Mouse (Mus musculus) midbrain, embryonic 11.5 days (tissue): ENCODE results near the gene Gm3248. TPM values are rescaled to one million over a fixed set of nuclear protein-coding genes. Genes with fewer than 3 reads are reported as not detected.
"Not testable (repeated sequence)": the region's sequence is repeated elsewhere in the genome, so short reads cannot be mapped to it uniquely, and the experiment has no call there.

Experiments used
- ATAC-seq: fragments of 200-750 bp; cut with Nextera tagmentation; 2 replicates; pipeline ENCODE4 v1.8.0; 2017; ENCODE audit warnings: moderate TSS enrichment, moderate library complexity; ENCODE audit not compliant: low FRiP score
- DNase-seq: peaks from one replicate; pipeline ENCODE4 v3.0.0; 2015; ENCODE audit warnings: low spot score; ENCODE audit errors: missing footprints
- H3K27ac ChIP-seq: fragments of 300-500 bp; sonication (generic); 2 replicates; pipeline ENCODE4 v1.5.1; 2014; ENCODE audit warnings: low read depth, low read length
- H3K27me3 ChIP-seq: fragments of 300-500 bp; sonication (generic); 2 replicates; pipeline ENCODE4 v1.6.1; 2014; ENCODE audit warnings: mild to moderate bottlenecking, low read length, moderate library complexity, mixed read lengths; ENCODE audit not compliant: control insufficient read depth, insufficient read depth
- H3K36me3 ChIP-seq: fragments of 300-500 bp; sonication (generic); 2 replicates; pipeline ENCODE4 v1.6.1; 2014; ENCODE audit warnings: mild to moderate bottlenecking, low read length, moderate library complexity, mixed read lengths; ENCODE audit not compliant: control insufficient read depth, insufficient read depth
- H3K4me1 ChIP-seq: fragments of 300-500 bp; sonication (generic); 2 replicates; pipeline ENCODE4 v1.6.1; 2014; ENCODE audit warnings: low read length; ENCODE audit not compliant: control insufficient read depth, insufficient read depth
- H3K4me2 ChIP-seq: fragments of 300-500 bp; sonication (generic); 2 replicates; pipeline ENCODE4 v1.6.1; 2014; ENCODE audit warnings: mild to moderate bottlenecking, moderate library complexity
- H3K4me3 ChIP-seq: fragments of 300-500 bp; sonication (generic); 2 replicates; pipeline ENCODE4 v1.5.1; 2014; ENCODE audit warnings: low read depth, low read length
- H3K9ac ChIP-seq: fragments of 300-500 bp; sonication (generic); 2 replicates; pipeline ENCODE4 v1.6.1; 2014; ENCODE audit warnings: low read length
- H3K9me3 ChIP-seq: fragments of 300-500 bp; sonication (generic); 2 replicates; pipeline ENCODE4 v1.6.1; 2016; ENCODE audit warnings: low read length; ENCODE audit not compliant: control insufficient read depth
- WGBS: fragments of 180-500 bp; shearing (Covaris S2); extraction: QIAGEN DNeasy Blood & Tissue Kit; methylation state at CpG from one replicate; pipeline ENCODE4 v1.1.7; 2014; 5-methylcytosine and 5-hydroxymethylcytosine counted together
- polyA plus RNA-seq: library from polyadenylated mRNA; unstranded; fragments of >200 nt; fragmentation: Nextera tagmentation; extraction: Ambion mirVana; gene quantifications from 2 replicates; pipeline ENCODE4 v1.2.1, GENCODE M21; 2014

Gm3248 gene
- 0.57 and 0.63 TPM in 2 replicates for polyA plus RNA-seq

DNA sequence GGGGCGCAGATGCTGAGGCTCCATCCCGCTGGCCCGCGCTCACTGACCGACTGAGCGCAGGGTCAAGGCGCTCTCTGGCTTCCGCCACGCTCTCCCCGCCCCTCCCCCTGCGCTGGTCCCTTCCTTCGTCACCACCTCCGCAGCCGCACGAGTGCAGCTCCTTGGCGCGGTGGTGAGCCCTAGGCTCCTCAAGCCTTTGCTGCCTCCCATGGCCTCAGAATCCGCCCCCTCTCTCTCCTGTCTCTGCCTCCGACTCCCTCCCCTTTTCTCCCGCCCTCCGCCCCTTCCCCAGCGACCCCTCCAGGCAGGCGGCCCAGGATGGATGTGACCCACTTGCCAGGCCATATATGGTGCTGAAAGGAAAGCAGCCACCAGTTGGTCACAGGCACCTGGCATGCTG lies at the start of gene Gm3248:
Gm3248 (minus strand) TSS at position 111 of the 400 bp plus-strand sequence.
- not testable (repeated sequence) for H3K36me3 ChIP-seq, H3K9me3 ChIP-seq, ATAC-seq, H3K27me3 ChIP-seq, H3K27ac ChIP-seq, H3K4me1 ChIP-seq
- 2% methylated on average over 11 of the region's 23 CpGs for WGBS
- Histone ChIP-seq H3K9ac (peak within 1 kb of the TSS; percentile 54), H3K4me3 (peak within 1 kb of the TSS; percentile 39), H3K4me2 (peak within 1 kb of the TSS; percentile 63)
- peak; percentile 90 for DNase-seq

- 86% methylated on average over 3 of the region's 7 CpGs for WGBS
- not testable (repeated sequence) for H3K27me3 ChIP-seq, H3K4me1 ChIP-seq, H3K4me2 ChIP-seq, ATAC-seq, H3K9ac ChIP-seq, H3K27ac ChIP-seq, DNase-seq, H3K4me3 ChIP-seq, H3K9me3 ChIP-seq, H3K36me3 ChIP-seq
Observed at GRCm38 (mm10) chr14:5987136-5987535, 25.6 kb upstream of the Gm3248 start.

DNA sequence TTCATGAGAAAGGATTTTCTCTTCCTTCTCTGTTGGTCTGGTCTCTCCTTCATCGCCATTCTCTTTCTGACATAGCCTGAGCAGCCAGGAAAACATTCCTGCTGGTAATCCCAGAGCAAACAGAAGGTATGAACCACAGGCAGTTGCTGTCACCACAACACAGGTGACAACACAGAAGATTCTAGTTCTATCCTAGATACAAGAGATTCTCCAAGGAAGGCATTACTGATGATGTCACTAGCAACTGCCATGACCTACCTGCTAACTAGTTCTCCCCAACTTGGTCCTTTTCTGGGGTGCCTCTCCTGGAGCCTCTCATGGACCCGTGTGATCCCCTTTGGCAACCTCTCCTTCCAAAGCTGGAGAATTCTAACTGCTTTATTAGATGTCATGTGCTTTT lies 17.5 kb upstream of the Gm3248 start, which contains the start of gene Gm3453:
Gm3453 (minus strand) TSS at position 101 of the 400 bp plus-strand sequence.
- H3K4me3 ChIP-seq, H3K36me3 ChIP-seq, H3K9ac ChIP-seq, H3K9me3 ChIP-seq, H3K27ac ChIP-seq, ATAC-seq, H3K4me1 ChIP-seq, DNase-seq, H3K4me2 ChIP-seq, H3K27me3 ChIP-seq: not testable (repeated sequence)
- WGBS: 71% methylated on average over 1 of the region's 2 CpGs

DNA sequence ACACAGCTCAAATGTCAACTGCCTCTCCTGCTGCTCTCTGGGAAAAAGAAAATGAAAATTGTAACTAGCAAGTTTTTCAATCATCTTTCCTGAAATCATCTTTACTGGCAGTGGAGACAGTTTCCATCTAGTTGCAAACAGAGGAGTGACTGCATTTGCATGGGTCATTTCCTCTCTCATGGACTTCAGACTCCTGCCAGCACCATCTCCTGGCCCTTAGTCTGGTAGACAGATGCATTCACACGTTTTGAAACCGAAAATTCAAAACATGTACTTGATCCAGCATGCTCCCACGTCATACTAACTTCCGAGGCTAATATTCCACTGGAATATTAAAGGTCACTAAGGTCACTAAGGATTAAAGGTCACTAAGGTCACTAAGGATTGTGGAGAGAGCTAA lies 896 bp upstream of the Gm3248 start:
- H3K4me1 ChIP-seq, H3K36me3 ChIP-seq, H3K4me3 ChIP-seq, H3K4me2 ChIP-seq, ATAC-seq, H3K27me3 ChIP-seq, DNase-seq, H3K9me3 ChIP-seq, H3K9ac ChIP-seq, H3K27ac ChIP-seq: not testable (repeated sequence)
- WGBS: 19% methylated on average over 4 of the region's 4 CpGs

GRCm38 (mm10) chr14:5961102-5961501 lies 443 bp downstream of the Gm3248 start:
- Histone ChIP-seq H3K9ac (peak overlapping the region; percentile 54), H3K4me2 (peak overlapping the region; percentile 63), H3K4me3 (peak overlapping the region; percentile 39)
- WGBS: 1% methylated on average over 23 of the region's 24 CpGs
- H3K27me3 ChIP-seq, H3K27ac ChIP-seq, H3K4me1 ChIP-seq, H3K36me3 ChIP-seq, H3K9me3 ChIP-seq: not testable (repeated sequence)
- ATAC-seq (peak; percentile 70; the same call in 1 of the 2 replicates), DNase-seq (peak; percentile 89)

GRCm38 (mm10) chr14:5960479-5960878 lies 1.1 kb downstream of the Gm3248 start:
- H3K4me1 ChIP-seq, DNase-seq, H3K27me3 ChIP-seq, H3K4me3 ChIP-seq, ATAC-seq, H3K9ac ChIP-seq, H3K4me2 ChIP-seq, H3K9me3 ChIP-seq, H3K36me3 ChIP-seq, H3K27ac ChIP-seq: not testable (repeated sequence)
- 6% methylated on average over 3 of the region's 10 CpGs for WGBS

DNA sequence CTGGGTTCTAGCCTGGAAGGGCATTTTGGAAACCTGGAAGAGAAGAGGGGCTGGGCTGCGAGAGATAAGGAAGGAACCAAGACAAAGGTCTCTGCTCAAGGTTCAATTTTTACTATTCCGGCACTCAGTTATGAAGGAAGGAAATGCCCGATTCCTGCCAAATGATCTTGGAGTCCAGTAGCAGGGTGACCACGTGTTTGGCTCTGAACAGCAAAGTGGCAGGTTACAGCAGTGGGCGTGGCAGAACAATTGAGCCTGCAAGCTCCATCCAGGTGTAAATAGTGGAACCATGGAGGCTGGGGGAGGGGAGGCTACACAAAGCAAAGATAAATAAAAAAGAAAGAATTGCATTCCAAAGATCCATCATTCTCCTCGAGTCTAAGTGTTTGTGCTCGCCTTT lies 38.3 kb downstream of the Gm3248 start:
- not testable (repeated sequence) for H3K9ac ChIP-seq, H3K27me3 ChIP-seq, H3K9me3 ChIP-seq, H3K27ac ChIP-seq, H3K4me3 ChIP-seq, H3K4me2 ChIP-seq, H3K4me1 ChIP-seq, H3K36me3 ChIP-seq, ATAC-seq, DNase-seq
- WGBS: 84% methylated on average over 7 of the region's 7 CpGs

GRCm38 (mm10) chr14:5918330-5918942 lies 43.1 kb downstream of the Gm3248 start:
- not testable (repeated sequence) for H3K4me1 ChIP-seq, H3K36me3 ChIP-seq, DNase-seq, ATAC-seq, H3K9ac ChIP-seq, H3K27me3 ChIP-seq, H3K9me3 ChIP-seq, H3K27ac ChIP-seq, H3K4me3 ChIP-seq, H3K4me2 ChIP-seq
- 80% methylated on average over 4 of the region's 4 CpGs for WGBS

- WGBS: 77% methylated on average over 2 of the region's 2 CpGs
Observed at GRCm38 (mm10) chr14:5913701-5914100, 47.8 kb downstream of the Gm3248 start.

More at GRCm38 (mm10) chr14:5913701-5914100, 47.8 kb downstream of the Gm3248 start:
- H3K4me3 ChIP-seq, H3K4me1 ChIP-seq, H3K9ac ChIP-seq, H3K36me3 ChIP-seq, H3K4me2 ChIP-seq, ATAC-seq, H3K27ac ChIP-seq, H3K27me3 ChIP-seq, H3K9me3 ChIP-seq, DNase-seq: not testable (repeated sequence)
